Mouse (Mus musculus) heart, embryonic 10.5 days (tissue): ENCODE results near the gene Gm13124. TPM values are rescaled to one million over a fixed set of nuclear protein-coding genes. Genes with fewer than 3 reads are reported as not detected.

Experiments used
- polyA plus RNA-seq: library from polyadenylated mRNA; unstranded; fragments of >200 nt; fragmentation: Nextera tagmentation; extraction: Ambion mirVana; gene quantifications from 2 replicates; pipeline ENCODE4 v1.2.1, GENCODE M21; 2016

The Gm13124 gene
- polyA plus RNA-seq, 1 experiment from 2014 or later: not detected

Other genes starting within 250 kb of the Gm13124 start
- gene Gm13128, start 234.9 kb downstream of the Gm13124 start, polyA plus RNA-seq: not detected in 2 replicates
- not detected in 2 replicates for gene Gm13119, start 207.2 kb downstream of the Gm13124 start, polyA plus RNA-seq
- gene Pramef20, start 187.2 kb downstream of the Gm13124 start, polyA plus RNA-seq: not detected in 2 replicates
- 0.43 TPM in 1 of 2 replicates, not detected in the other for gene Pramef12, start 156.7 kb downstream of the Gm13124 start, polyA plus RNA-seq
- not detected in 2 replicates for gene 1700012P22Rik, start 126.4 kb downstream of the Gm13124 start, polyA plus RNA-seq
- not detected in 2 replicates for gene Gm9944, start 111.8 kb downstream of the Gm13124 start, polyA plus RNA-seq
- not detected in 2 replicates for gene Aadacl3, start 101.4 kb downstream of the Gm13124 start, polyA plus RNA-seq
- gene 9430007A20Rik, start 45.3 kb downstream of the Gm13124 start, polyA plus RNA-seq: not detected in 2 replicates
- gene Aadacl4, start 48.6 kb upstream of the Gm13124 start, polyA plus RNA-seq: not detected in 2 replicates
- gene Gm436, start 121.2 kb upstream of the Gm13124 start, polyA plus RNA-seq: not detected in 2 replicates
- not detected in 2 replicates for gene Gm13178, start 156.3 kb upstream of the Gm13124 start, polyA plus RNA-seq
- not detected in 2 replicates for gene Gm438, start 221.4 kb upstream of the Gm13124 start, polyA plus RNA-seq